Mouse (Mus musculus): ENCODE results near the gene Mgmt.

- TF ChIP-seq E2F4 (IDR thresholded peaks at IDR 0.05; ENCODE audit: insufficient replicate concordance, low read depth, low read length) (no peak), USF1 (IDR thresholded peaks at IDR 0.05; ENCODE audit: low read depth, low read length) (no peak), EP300 (IDR thresholded peaks at IDR 0.05; ENCODE audit: low read length) (no peak), POLR2A (IDR thresholded peaks at IDR 0.05; ENCODE audit: low read depth, low read length) (no peak), CHD1 (IDR thresholded peaks at IDR 0.05; ENCODE audit: low read depth, low read length) (no peak), TBP (conservative IDR thresholded peaks at IDR 0.05; ENCODE audit: low read depth, low read length) (no peak), CTCF (conservative IDR thresholded peaks at IDR 0.05 in 1 of 2, IDR thresholded peaks at IDR 0.05 in 1 of 2; ENCODE audit: low read depth in 2 of 2, low read length in 2 of 2) (no peak), BHLHE40 (IDR thresholded peaks at IDR 0.05; ENCODE audit: low read depth, low read length) (no peak), SIN3A (IDR thresholded peaks at IDR 0.05; ENCODE audit: low read length) (no peak), UBTF (IDR thresholded peaks at IDR 0.05; ENCODE audit: low read depth, low read length) (no peak)
These were observed 58.2 kb downstream of the Mgmt start for GRCm38 (mm10) chr7:136952608-136953007.

Data from CH12.LX (cell line).